25 mouse cellular contexts compared by ENCODE assay signal in the genomic region with DNA sequence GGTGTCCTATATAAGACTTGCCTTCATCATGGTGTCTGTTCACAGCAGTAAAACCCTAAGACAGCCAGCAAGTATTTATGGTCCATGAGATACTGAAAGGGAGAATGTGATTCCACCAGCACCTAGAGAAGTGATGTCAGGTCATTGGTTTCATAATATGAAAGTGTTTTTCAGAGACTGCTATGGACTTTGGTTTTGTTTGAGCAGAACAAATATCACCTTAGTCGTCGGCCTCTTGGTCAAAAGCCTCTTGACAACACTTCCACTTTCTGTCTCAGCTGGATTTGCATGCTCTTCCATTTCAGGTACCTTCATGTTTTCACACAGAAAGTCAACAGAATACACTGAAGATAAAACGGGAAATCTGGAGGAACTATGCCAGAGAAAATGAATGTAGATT. TPM values are rescaled to one million over a fixed set of nuclear protein-coding genes. Genes with fewer than 3 reads are reported as not detected.
DNase-seq lines count a peak whose midpoint lies in the region; ATAC-seq and TF ChIP-seq lines count a peak whose summit lies in the region.
"Had no signal": no experiment of that assay in that cellular context is flagged by ENCODE, and none has a peak within 500 bp of the region (broad histone marks: within the 10 kb centered on the region; RNA-seq: fewer than 3 reads in every experiment).

No protein-coding gene starts in this region.

- no peaks in the 10 kb centered on the region for H3K27me3 ChIP-seq in liver, adult 2 months (ENCODE audit: control insufficient read depth, insufficient read depth, low read length)
- no peaks in the 10 kb centered on the region for H3K27me3 ChIP-seq in liver, embryonic 11.5 days (replicated peaks; ENCODE audit: control insufficient read depth, insufficient read depth, low read length)
- no peaks in the 10 kb centered on the region for H3K27me3 ChIP-seq in intestine, embryonic 16.5 days (replicated peaks; ENCODE audit: control insufficient read depth, insufficient read depth, low read length)
- no peaks in the 10 kb centered on the region for H3K27me3 ChIP-seq in liver, postnatal 0 days (ENCODE audit: insufficient read depth, low read length)
- H3K27me3 ChIP-seq: embryonic facial prominence, embryonic 12.5 days; embryonic facial prominence, embryonic 15.5 days; heart, embryonic 12.5 days; heart, embryonic 15.5 days had no signal

- peak overlapping the region; percentile 59 for H3K27ac ChIP-seq in liver, adult 2 months (replicated peaks; ENCODE audit: insufficient read depth, low read depth, low read length)
- no peak overlapping the region for H3K27ac ChIP-seq in liver, embryonic 11.5 days (ENCODE audit: low read depth, low read length)
- no peak overlapping the region for H3K27ac ChIP-seq in intestine, embryonic 16.5 days (ENCODE audit: low read length)
- peak overlapping the region; percentile 80 for H3K27ac ChIP-seq in liver, postnatal 0 days (ENCODE audit: low read depth)
- H3K27ac ChIP-seq: embryonic facial prominence, embryonic 12.5 days; embryonic facial prominence, embryonic 15.5 days; heart, embryonic 15.5 days; hindbrain, embryonic 14.5 days had no signal

- no peak for TF ChIP-seq CTCF in liver, adult 2 months (IDR thresholded peaks at IDR 0.05; ENCODE audit: low read depth, low read length)
- no peak for TF ChIP-seq CTCF in liver, postnatal 0 days (IDR thresholded peaks at IDR 0.05; ENCODE audit: low read depth)

- no peak overlapping the region for H3K4me3 ChIP-seq in liver, adult 2 months (ENCODE audit: insufficient read depth, low read depth, low read length)
- no peak overlapping the region for H3K4me3 ChIP-seq in liver, embryonic 11.5 days (ENCODE audit: low read depth, low read length)
- no peak overlapping the region for H3K4me3 ChIP-seq in intestine, embryonic 16.5 days (ENCODE audit: low read length)
- H3K4me3 ChIP-seq in liver, postnatal 0 days (ENCODE audit: low read depth, low read length), result no peak overlapping the region
- H3K4me3 ChIP-seq: embryonic facial prominence, embryonic 12.5 days; embryonic facial prominence, embryonic 15.5 days; heart, embryonic 12.5 days; heart, embryonic 15.5 days had no signal

- H3K79me2 ChIP-seq in liver, adult 2 months (ENCODE audit: control insufficient read depth, insufficient read depth, low read length), result no peaks in the 10 kb centered on the region

- no peak for ATAC-seq in liver, embryonic 11.5 days (replicated peaks; ENCODE audit: low FRiP score)
- peak; percentile 53; the same call in 1 of the 2 replicates for ATAC-seq in intestine, embryonic 16.5 days
- ATAC-seq in liver, postnatal 0 days, result peak; percentile 95
- ATAC-seq: forebrain, embryonic 14.5 days; forebrain, postnatal 0 days had no signal

- WGBS in liver, adult 2 months, result 22% methylated on average over 3 of the region's 3 CpGs
- WGBS in liver, embryonic 11.5 days, result 80% methylated on average over 3 of the region's 3 CpGs
- 68% methylated on average over 3 of the region's 3 CpGs for WGBS in intestine, embryonic 16.5 days
- 56% methylated on average over 3 of the region's 3 CpGs for WGBS in liver, postnatal 0 days (ENCODE audit: insufficient replicate concordance)

- peak; percentile 58; the same call in 1 of the 2 replicates for TF ChIP-seq EP300 in liver, postnatal 0 days (IDR thresholded peaks at IDR 0.05; ENCODE audit: low read depth)

- TF ChIP-seq POLR2A in liver, adult 2 months (IDR thresholded peaks at IDR 0.05; ENCODE audit: extremely low read depth, insufficient read depth, low read length), result no peak

- H3K4me1 ChIP-seq in liver, adult 2 months (ENCODE audit: control insufficient read depth, insufficient read depth, low read length), result peaks cover 13% of the 10 kb centered on the region
- no peaks in the 10 kb centered on the region for H3K4me1 ChIP-seq in liver, embryonic 11.5 days (replicated peaks; ENCODE audit: control insufficient read depth, insufficient read depth, low read length)
- H3K4me1 ChIP-seq in intestine, embryonic 16.5 days (ENCODE audit: control insufficient read depth, insufficient read depth, low read length), result no peaks in the 10 kb centered on the region
- no peaks in the 10 kb centered on the region for H3K4me1 ChIP-seq in liver, postnatal 0 days (ENCODE audit: insufficient read depth)
- H3K4me1 ChIP-seq: embryonic facial prominence, embryonic 12.5 days; embryonic facial prominence, embryonic 15.5 days; heart, embryonic 12.5 days; heart, embryonic 15.5 days had no signal

- no peak overlapping the region for H3K9ac ChIP-seq in liver, adult 2 months (ENCODE audit: low read depth, low read length)
- H3K9ac ChIP-seq in liver, embryonic 11.5 days (ENCODE audit: low read depth, low read length), result no peak overlapping the region
- H3K9ac ChIP-seq in intestine, embryonic 16.5 days (ENCODE audit: low read depth, low read length), result no peak overlapping the region
- no peak overlapping the region for H3K9ac ChIP-seq in liver, postnatal 0 days (replicated peaks)
- H3K9ac ChIP-seq: embryonic facial prominence, embryonic 12.5 days; embryonic facial prominence, embryonic 15.5 days; forebrain, postnatal 0 days; heart, embryonic 12.5 days; heart, embryonic 15.5 days; hindbrain, embryonic 14.5 days had no signal

- H3K4me2 ChIP-seq in liver, embryonic 11.5 days, result no peak overlapping the region
- H3K4me2 ChIP-seq in intestine, embryonic 16.5 days (ENCODE audit: low read depth, low read length), result no peak overlapping the region
- no peak overlapping the region for H3K4me2 ChIP-seq in liver, postnatal 0 days (ENCODE audit: low read depth, low read length)
- H3K4me2 ChIP-seq: embryonic facial prominence, embryonic 12.5 days; embryonic facial prominence, embryonic 15.5 days; heart, embryonic 12.5 days; heart, embryonic 15.5 days; hindbrain, embryonic 14.5 days had no signal

- DNase-seq in liver, adult 2 months (ENCODE audit: extremely low read depth, low read depth, low spot score), result peak; percentile 97
- no peak for DNase-seq in liver, embryonic 11.5 days (ENCODE audit: low spot score)
- peak; percentile 56 for DNase-seq in A20 (ENCODE audit: low read depth, low spot score)
- DNase-seq in liver, postnatal 0 days, result no peak
- DNase-seq in cerebellum, adult 11-12 months, result no peak
- DNase-seq in spleen, postnatal 10 days (ENCODE audit: low spot score in 2 of 2), result no peak
- no peak for DNase-seq in gastrocnemius, adult 18-20 months (ENCODE audit: low spot score)
- DNase-seq: adrenal gland, adult 8-10 months; adrenal gland, postnatal 25 days; B cell, adult 2 months; cerebellum, adult 2 months; cerebellum, adult 9-11 months; cerebellum, postnatal 25 days; forebrain, postnatal 0 days; gastrocnemius, postnatal 25 days; heart, adult 18-20 months; heart, postnatal 14 days; heart, postnatal 4 days had no signal

- no peaks in the 10 kb centered on the region for H3K36me3 ChIP-seq in liver, adult 2 months (ENCODE audit: control insufficient read depth, insufficient read depth, low read length)
- H3K36me3 ChIP-seq in liver, embryonic 11.5 days (ENCODE audit: control insufficient read depth, insufficient read depth, low read length), result no peaks in the 10 kb centered on the region
- no peaks in the 10 kb centered on the region for H3K36me3 ChIP-seq in intestine, embryonic 16.5 days (ENCODE audit: control insufficient read depth, insufficient read depth, low read length)
- no peaks in the 10 kb centered on the region for H3K36me3 ChIP-seq in liver, postnatal 0 days (replicated peaks; ENCODE audit: insufficient read depth, low read length)
- H3K36me3 ChIP-seq: embryonic facial prominence, embryonic 12.5 days; embryonic facial prominence, embryonic 15.5 days; heart, embryonic 12.5 days; heart, embryonic 15.5 days had no signal

- H3K9me3 ChIP-seq in liver, embryonic 11.5 days (ENCODE audit: control insufficient read depth, low read length), result no peaks in the 10 kb centered on the region
- H3K9me3 ChIP-seq in intestine, embryonic 16.5 days (ENCODE audit: control insufficient read depth, low read length), result no peaks in the 10 kb centered on the region
- H3K9me3 ChIP-seq in liver, postnatal 0 days (ENCODE audit: low read length), result no peaks in the 10 kb centered on the region
- H3K9me3 ChIP-seq: embryonic facial prominence, embryonic 12.5 days; embryonic facial prominence, embryonic 15.5 days; heart, embryonic 12.5 days; heart, embryonic 15.5 days had no signal

RNA-seq across cellular contexts. Expression of gene Lrrc8b, which starts 56.7 kb away (rescaled TPM):
- total RNA-seq in liver, adult 2 months (2014; rRNA removed), result 0.60 and 0.65 TPM in 2 replicates
- 0.36 and 0.42 TPM in 2 replicates for polyA plus RNA-seq in liver, adult 2 months (2012; rRNA removed)
- polyA plus RNA-seq in liver, embryonic 11.5 days (2014; fragmentation: Nextera tagmentation; extraction: Ambion mirVana), result 9.4 and 10.8 TPM in 2 replicates
- polyA plus RNA-seq in intestine, embryonic 16.5 days (2015; fragmentation: Nextera tagmentation; extraction: Ambion mirVana), result 3.1 and 3.7 TPM in 2 replicates
- polyA plus RNA-seq in liver, postnatal 0 days (2015; fragmentation: Nextera tagmentation; extraction: Ambion mirVana), result 1.1 and 1.4 TPM in 2 replicates
- 1 to 10 TPM; 1.8 to 2.0 TPM for total RNA-seq in gastrocnemius, adult 18-20 months (2021)

Comparison
In these comparisons a context has a peak if more than half of its experiments do, and no peak if none do; other contexts are left out.
1. DNase-seq: peak in liver, adult 2 months (single experiment) and A20 (single experiment); none in liver, embryonic 11.5 days (single experiment), liver, postnatal 0 days (single experiment), cerebellum, adult 11-12 months (single experiment), spleen, postnatal 10 days (0 of 2) and gastrocnemius, adult 18-20 months (single experiment).
2. H3K27ac ChIP-seq: peak in liver, adult 2 months (single experiment) and liver, postnatal 0 days (single experiment); none in liver, embryonic 11.5 days (single experiment) and intestine, embryonic 16.5 days (single experiment).